In genomic region chr8:26265366-26265765, GRCm38 (mm10) we compare ENCODE assay signal across 12 mouse cellular contexts.
DNase-seq lines count a peak whose midpoint lies in the region; ATAC-seq and TF ChIP-seq lines count a peak whose summit lies in the region.
"Had no signal": no experiment of that assay in that cellular context is flagged by ENCODE, and none has a peak within 500 bp of the region (broad histone marks: within the 10 kb centered on the region; RNA-seq: fewer than 3 reads in every experiment).

No protein-coding gene starts in this region.

- 0 out of 2 replicates have a peak, but pooled peaks have one; percentile 35 for ATAC-seq in lung, embryonic 15.5 days (ENCODE audit: borderline replicate concordance, extremely low read depth, low FRiP score, low TSS enrichment)
- no peak for ATAC-seq in embryonic facial prominence, embryonic 14.5 days (ENCODE audit: low read depth)
- ATAC-seq in neural tube, embryonic 14.5 days (ENCODE audit: low read depth): peak; percentile 60; the same call in 1 of the 2 replicates
- ATAC-seq in intestine, embryonic 15.5 days: no peak

- H3K4me3 ChIP-seq in lung, embryonic 15.5 days: no peak overlapping the region
- no peak overlapping the region for H3K4me3 ChIP-seq in lung, adult 2 months (replicated peaks; ENCODE audit: extremely low read depth, low read depth, low read length)
- H3K4me3 ChIP-seq in embryonic facial prominence, embryonic 14.5 days (ENCODE audit: low read depth, low read length): no peak overlapping the region
- H3K4me3 ChIP-seq in limb, embryonic 10.5 days: peak overlapping the region; percentile 30
- no peak overlapping the region for H3K4me3 ChIP-seq in neural tube, embryonic 14.5 days (ENCODE audit: low read depth, low read length)
- no peak overlapping the region for H3K4me3 ChIP-seq in intestine, embryonic 15.5 days (replicated peaks)

- 48% methylated on average over 8 of the region's 8 CpGs for WGBS in lung, embryonic 15.5 days
- WGBS in lung, adult 2 months: 44% methylated on average over 8 of the region's 8 CpGs
- WGBS in embryonic facial prominence, embryonic 14.5 days: 23% methylated on average over 8 of the region's 8 CpGs
- WGBS in limb, embryonic 10.5 days: 18% methylated on average over 8 of the region's 8 CpGs
- 13% methylated on average over 8 of the region's 8 CpGs for WGBS in neural tube, embryonic 14.5 days
- 57% methylated on average over 8 of the region's 8 CpGs for WGBS in intestine, embryonic 15.5 days

- no peaks in the 10 kb centered on the region for H3K36me3 ChIP-seq in lung, embryonic 15.5 days
- H3K36me3 ChIP-seq in embryonic facial prominence, embryonic 14.5 days (ENCODE audit: control insufficient read depth, insufficient read depth, low read length): no peaks in the 10 kb centered on the region
- no peaks in the 10 kb centered on the region for H3K36me3 ChIP-seq in limb, embryonic 10.5 days
- no peaks in the 10 kb centered on the region for H3K36me3 ChIP-seq in neural tube, embryonic 14.5 days (ENCODE audit: control insufficient read depth, insufficient read depth, low read length)
- no peaks in the 10 kb centered on the region for H3K36me3 ChIP-seq in intestine, embryonic 15.5 days

- TF ChIP-seq CTCF in lung, adult 2 months (IDR thresholded peaks at IDR 0.05; ENCODE audit: insufficient read depth, low read length): no peak

- no peaks in the 10 kb centered on the region for H3K4me1 ChIP-seq in lung, embryonic 15.5 days
- H3K4me1 ChIP-seq in lung, adult 2 months (ENCODE audit: control insufficient read depth, insufficient read depth, low read length): no peaks in the 10 kb centered on the region; the same call in 1 of the 2 replicates
- peaks cover 23% of the 10 kb centered on the region; the same call in 1 of the 2 replicates for H3K4me1 ChIP-seq in embryonic facial prominence, embryonic 14.5 days (ENCODE audit: control insufficient read depth, insufficient read depth, low read length)
- H3K4me1 ChIP-seq in limb, embryonic 10.5 days: peaks cover 73% of the 10 kb centered on the region
- peaks cover 30% of the 10 kb centered on the region for H3K4me1 ChIP-seq in neural tube, embryonic 14.5 days (ENCODE audit: control insufficient read depth, insufficient read depth, low read length)
- H3K4me1 ChIP-seq in intestine, embryonic 15.5 days (replicated peaks): no peaks in the 10 kb centered on the region

- no peak overlapping the region for H3K4me2 ChIP-seq in lung, embryonic 15.5 days
- 0 out of 2 replicates have a peak overlapping the region, but pooled peaks have one; percentile 1 for H3K4me2 ChIP-seq in embryonic facial prominence, embryonic 14.5 days (ENCODE audit: low read depth, low read length)
- no peak overlapping the region for H3K4me2 ChIP-seq in neural tube, embryonic 14.5 days (ENCODE audit: low read depth, low read length)
- no peak overlapping the region for H3K4me2 ChIP-seq in intestine, embryonic 15.5 days (replicated peaks)

- no peaks in the 10 kb centered on the region for H3K9me3 ChIP-seq in lung, embryonic 15.5 days
- H3K9me3 ChIP-seq in embryonic facial prominence, embryonic 14.5 days (ENCODE audit: control insufficient read depth, low read length): no peaks in the 10 kb centered on the region
- H3K9me3 ChIP-seq in limb, embryonic 10.5 days (replicated peaks): no peaks in the 10 kb centered on the region
- H3K9me3 ChIP-seq in neural tube, embryonic 14.5 days (ENCODE audit: control insufficient read depth, low read length): no peaks in the 10 kb centered on the region
- no peaks in the 10 kb centered on the region for H3K9me3 ChIP-seq in intestine, embryonic 15.5 days

- H3K27ac ChIP-seq in lung, embryonic 15.5 days: no peak overlapping the region
- H3K27ac ChIP-seq in embryonic facial prominence, embryonic 14.5 days (replicated peaks; ENCODE audit: low read depth, low read length): 0 out of 2 replicates have a peak overlapping the region, but pooled peaks have one; percentile 24
- H3K27ac ChIP-seq in limb, embryonic 10.5 days: peak overlapping the region; percentile 87
- H3K27ac ChIP-seq in neural tube, embryonic 14.5 days (ENCODE audit: low read depth, low read length): peak overlapping the region; percentile 39
- no peak overlapping the region for H3K27ac ChIP-seq in intestine, embryonic 15.5 days

- H3K9ac ChIP-seq in lung, embryonic 15.5 days: no peak overlapping the region
- H3K9ac ChIP-seq in embryonic facial prominence, embryonic 14.5 days (ENCODE audit: low read depth, low read length): no peak overlapping the region
- no peak overlapping the region for H3K9ac ChIP-seq in neural tube, embryonic 14.5 days (replicated peaks; ENCODE audit: low read depth, low read length)
- H3K9ac ChIP-seq in intestine, embryonic 15.5 days: no peak overlapping the region

- no peak for DNase-seq in lung, adult 2 months
- DNase-seq in embryonic facial prominence, embryonic 14.5 days (ENCODE audit: low spot score): peak; percentile 72
- DNase-seq in limb, embryonic 10.5 days (ENCODE audit: low spot score): peak; percentile 68
- DNase-seq in kidney, postnatal 36 days: no peak
- no peak for DNase-seq in frontal cortex, postnatal 36 days (ENCODE audit: low spot score in 2 of 2)
- DNase-seq: adrenal gland, postnatal 10 days; kidney, adult 11 months; right cerebral cortex, postnatal 25 days had no signal

- no peaks in the 10 kb centered on the region for H3K27me3 ChIP-seq in lung, embryonic 15.5 days
- no peaks in the 10 kb centered on the region for H3K27me3 ChIP-seq in embryonic facial prominence, embryonic 14.5 days (replicated peaks; ENCODE audit: control insufficient read depth, insufficient read depth, low read length)
- H3K27me3 ChIP-seq in limb, embryonic 10.5 days (ENCODE audit: low read depth, poor library complexity, severe bottlenecking): no peaks in the 10 kb centered on the region
- H3K27me3 ChIP-seq in neural tube, embryonic 14.5 days (ENCODE audit: control insufficient read depth, insufficient read depth, low read length): no peaks in the 10 kb centered on the region
- H3K27me3 ChIP-seq in intestine, embryonic 15.5 days (replicated peaks): 0 out of 2 replicates have a peak, but pooled peaks cover 5% of the 10 kb centered on the region
- H3K27me3 ChIP-seq: CH12.LX had no signal

- no peak for TF ChIP-seq POLR2A in lung, adult 2 months (IDR thresholded peaks at IDR 0.05; ENCODE audit: borderline replicate concordance, extremely low read depth, low read depth, low read length)

Comparison
In these comparisons a context has a peak if more than half of its experiments do, and no peak if none do; other contexts are left out.
1. ATAC-seq: peak in lung, embryonic 15.5 days (single experiment) and neural tube, embryonic 14.5 days (single experiment); none in embryonic facial prominence, embryonic 14.5 days (single experiment) and intestine, embryonic 15.5 days (single experiment).
2. H3K27ac ChIP-seq: peak in embryonic facial prominence, embryonic 14.5 days (single experiment), limb, embryonic 10.5 days (single experiment) and neural tube, embryonic 14.5 days (single experiment); none in lung, embryonic 15.5 days (single experiment) and intestine, embryonic 15.5 days (single experiment).
3. DNase-seq: peak in embryonic facial prominence, embryonic 14.5 days (single experiment) and limb, embryonic 10.5 days (single experiment); none in lung, adult 2 months (single experiment), kidney, postnatal 36 days (0 of 2) and frontal cortex, postnatal 36 days (0 of 2).